Mouse (Mus musculus) heart, embryonic 12.5 days (tissue): ENCODE measurements around the gene Fth1. TPM values are rescaled to one million over a fixed set of nuclear protein-coding genes. Genes with fewer than 3 reads are reported as not detected.
"Not testable (repeated sequence)": the region's sequence is repeated elsewhere in the genome, so short reads cannot be mapped to it uniquely, and the experiment has no call there.

Experiments
- ATAC-seq: fragments of 200-750 bp; cut with Nextera tagmentation; 2 replicates; pipeline ENCODE4 v1.8.0; 2017; ENCODE audit warnings: moderate TSS enrichment, moderate library complexity; ENCODE audit not compliant: insufficient number of reproducible peaks, low FRiP score
- H3K27ac ChIP-seq: fragments of 300-500 bp; sonication (generic); 2 replicates; pipeline ENCODE4 v1.5.1; 2016; ENCODE audit warnings: mild to moderate bottlenecking, moderate library complexity; ENCODE audit not compliant: poor library complexity, severe bottlenecking
- H3K27me3 ChIP-seq: fragments of 300-500 bp; sonication (generic); replicated peaks from 2 replicates; pipeline ENCODE4 v1.6.1; 2016; ENCODE audit warnings: mild to moderate bottlenecking, moderate library complexity
- H3K36me3 ChIP-seq: fragments of 300-500 bp; sonication (generic); 2 replicates; pipeline ENCODE4 v1.6.1; 2016; ENCODE audit warnings: mild to moderate bottlenecking, moderate library complexity
- H3K4me1 ChIP-seq: fragments of 300-500 bp; sonication (generic); replicated peaks from 2 replicates; pipeline ENCODE4 v1.6.1; 2016; ENCODE audit warnings: mild to moderate bottlenecking
- H3K4me2 ChIP-seq: fragments of 300-500 bp; sonication (generic); 2 replicates; pipeline ENCODE4 v1.6.1; 2016; ENCODE audit warnings: mild to moderate bottlenecking, moderate library complexity
- H3K4me3 ChIP-seq: fragments of 300-500 bp; sonication (generic); 2 replicates; pipeline ENCODE4 v1.5.1; 2016; ENCODE audit warnings: mild to moderate bottlenecking
- H3K9ac ChIP-seq: fragments of 300-500 bp; sonication (generic); 2 replicates; pipeline ENCODE4 v1.6.1; 2016; ENCODE audit warnings: mild to moderate bottlenecking, moderate library complexity
- H3K9me3 ChIP-seq: fragments of 300-500 bp; sonication (generic); replicated peaks from 2 replicates; pipeline ENCODE4 v1.6.1; 2016; ENCODE audit warnings: mild to moderate bottlenecking, moderate library complexity
- WGBS: fragments of 180-500 bp; shearing (Covaris S2); methylation state at CpG from one replicate; pipeline ENCODE4 v1.1.7; 2016; 5-methylcytosine and 5-hydroxymethylcytosine counted together
- polyA plus RNA-seq: library from polyadenylated mRNA; unstranded; fragments of >200 nt; fragmentation: Nextera tagmentation; extraction: Ambion mirVana; gene quantifications from 2 replicates; pipeline ENCODE4 v1.2.1, GENCODE M21; 2016

The Fth1 gene
- polyA plus RNA-seq = 2,254 and 2,412 TPM in 2 replicates

DNA sequence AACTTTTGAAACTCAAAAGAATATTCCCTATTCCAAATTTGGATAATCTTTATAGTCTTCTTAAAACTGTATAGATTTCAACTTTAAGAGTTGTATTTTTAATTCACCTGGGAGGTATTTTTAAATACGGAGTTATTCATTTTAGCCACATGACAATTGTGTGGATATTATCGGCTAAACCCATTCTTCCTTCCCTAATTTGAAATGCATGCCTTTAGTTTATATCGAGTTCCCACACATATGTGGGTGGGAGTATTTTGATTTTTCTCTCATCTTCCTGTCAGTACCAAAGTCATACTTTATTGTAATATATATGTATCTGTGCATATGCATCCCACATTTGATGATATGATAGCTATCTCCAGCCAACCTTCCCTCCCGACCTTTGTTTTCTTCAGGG lies at the start of gene Fth1:
TSS of gene Fth1 (plus strand) at position 341 of the 400 bp plus-strand sequence.
- Histone ChIP-seq H3K27ac (no peak within 1 kb of the TSS; the same call in 1 of the 2 replicates), H3K9ac (no peak within 1 kb of the TSS), H3K36me3 (peaks cover 15% of the 10 kb centered on the region), H3K4me2 (peak within 1 kb of the TSS; percentile 93; the same call in 1 of the 2 replicates), H3K4me3 (no peak within 1 kb of the TSS), H3K9me3 (no peaks in the 10 kb centered on the region), H3K4me1 (peaks cover 40% of the 10 kb centered on the region), H3K27me3 (no peaks in the 10 kb centered on the region)
- WGBS = 85% methylated on average over 4 of the region's 4 CpGs
- ATAC-seq = no peak

DNA sequence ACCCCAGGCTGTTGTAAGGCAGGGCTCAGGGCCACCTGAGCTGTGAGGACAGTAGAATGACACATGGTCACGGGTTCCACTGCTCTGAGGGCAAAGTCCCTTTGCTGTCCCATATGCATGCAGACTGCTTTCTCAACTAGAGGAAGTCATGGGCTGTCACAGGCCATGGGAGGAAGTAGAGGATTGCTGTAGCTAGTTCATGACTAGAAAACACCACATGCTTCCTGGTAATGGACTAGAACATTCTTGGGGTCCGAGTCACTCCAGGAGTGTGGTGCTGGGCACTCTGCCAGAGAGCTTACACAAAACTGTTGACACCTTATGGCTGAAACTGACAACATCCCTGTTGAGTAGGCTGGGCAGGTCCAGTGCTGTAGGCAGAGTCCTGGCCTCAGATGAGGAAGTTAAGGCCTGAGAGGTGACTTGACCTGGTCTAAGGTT lies 49.2 kb upstream of the Fth1 start:
- not testable (repeated sequence) for H3K4me2 ChIP-seq, H3K9me3 ChIP-seq, H3K9ac ChIP-seq, H3K27ac ChIP-seq, H3K27me3 ChIP-seq, H3K36me3 ChIP-seq, H3K4me3 ChIP-seq
- peaks cover 10% of the 10 kb centered on the region; the same call in 1 of the 2 replicates for H3K4me1 ChIP-seq
- peak; percentile 53; the same call in 1 of the 2 replicates for ATAC-seq
- 44% methylated on average over 2 of the region's 2 CpGs for WGBS

DNA sequence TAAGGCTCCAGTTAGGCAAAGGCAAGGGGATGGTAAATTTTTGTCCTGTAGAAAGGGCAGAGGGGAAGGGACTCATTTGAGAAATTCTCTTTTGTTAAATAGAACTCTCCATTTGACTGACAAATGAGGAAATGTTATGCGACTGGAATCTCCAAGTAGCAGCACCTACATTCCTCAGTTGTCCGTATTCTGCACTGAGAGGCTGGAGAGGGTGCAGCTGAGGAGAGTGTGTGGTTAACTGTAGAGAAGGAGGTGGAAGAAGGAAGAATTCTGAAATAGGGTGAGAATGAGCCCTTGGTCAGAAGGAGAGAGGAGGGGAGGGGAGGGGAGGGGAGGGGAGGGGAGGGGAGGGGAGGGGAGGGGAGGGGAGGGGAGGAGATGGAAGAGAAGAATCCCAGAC lies 46.5 kb upstream of the Fth1 start:
- Histone ChIP-seq H3K27me3 (no peaks in the 10 kb centered on the region), H3K9me3 (no peaks in the 10 kb centered on the region), H3K9ac (no peak overlapping the region), H3K4me1 (peaks cover 25% of the 10 kb centered on the region), H3K4me3 (no peak overlapping the region), H3K36me3 (no peaks in the 10 kb centered on the region), H3K4me2 (no peak overlapping the region), H3K27ac (no peak overlapping the region)
- ATAC-seq = no peak
- WGBS = 57% methylated on average over 2 of the region's 2 CpGs

DNA sequence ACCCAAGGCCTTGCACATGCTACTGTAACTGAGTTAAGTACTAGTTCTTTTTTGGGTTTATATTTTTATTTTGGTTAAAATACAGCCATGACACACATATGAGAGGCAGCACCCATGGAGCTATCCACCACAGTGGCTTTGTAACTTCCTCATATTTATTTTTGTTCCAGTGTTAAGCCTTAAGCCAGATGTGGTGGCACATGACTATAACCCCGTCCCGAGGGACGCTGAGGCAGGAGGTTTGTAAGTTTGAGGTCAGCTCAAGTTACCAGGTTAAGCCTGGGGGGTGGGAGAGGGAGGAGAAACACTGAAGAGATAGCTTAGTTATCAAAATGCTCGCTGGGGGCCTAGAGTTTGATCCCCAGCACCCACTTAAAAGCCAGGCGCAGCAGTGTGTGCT lies 43.8 kb upstream of the Fth1 start:
- no peaks in the 10 kb centered on the region for H3K36me3 ChIP-seq
- H3K4me1 ChIP-seq = peaks cover 24% of the 10 kb centered on the region
- no peak for ATAC-seq
- H3K4me3 ChIP-seq = no peak overlapping the region
- WGBS = 67% methylated on average over 5 of the region's 5 CpGs
- H3K9me3 ChIP-seq = no peaks in the 10 kb centered on the region
- no peaks in the 10 kb centered on the region for H3K27me3 ChIP-seq
- H3K4me2 ChIP-seq = no peak overlapping the region
- no peak overlapping the region for H3K9ac ChIP-seq
- no peak overlapping the region for H3K27ac ChIP-seq

DNA sequence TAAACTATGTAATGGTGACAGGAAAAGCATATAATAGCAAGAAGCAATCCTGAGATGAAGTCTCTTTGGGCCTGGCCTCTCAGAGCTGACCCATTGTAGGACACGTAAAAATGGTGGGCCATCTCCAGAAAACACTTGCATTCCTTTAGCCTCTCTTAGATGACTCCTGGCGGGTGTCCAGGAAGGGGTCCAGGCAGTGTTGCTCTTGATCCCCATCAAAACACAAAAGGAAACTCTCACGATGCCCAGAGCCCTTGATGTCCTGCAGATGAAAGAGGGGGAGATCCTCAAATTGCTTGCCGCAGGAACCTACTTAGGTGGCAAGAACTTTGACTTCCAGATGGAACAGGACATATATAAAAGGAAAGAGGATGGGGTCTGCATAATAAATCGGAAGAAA lies 43.0 kb upstream of the Fth1 start:
- H3K27me3 ChIP-seq = no peaks in the 10 kb centered on the region
- no peak overlapping the region for H3K4me3 ChIP-seq
- peaks cover 31% of the 10 kb centered on the region for H3K4me1 ChIP-seq
- no peak overlapping the region for H3K27ac ChIP-seq
- no peaks in the 10 kb centered on the region for H3K36me3 ChIP-seq
- H3K4me2 ChIP-seq = no peak overlapping the region
- H3K9me3 ChIP-seq = no peaks in the 10 kb centered on the region
- WGBS = 61% methylated on average over 5 of the region's 5 CpGs
- ATAC-seq = no peak
- H3K9ac ChIP-seq = no peak overlapping the region

DNA sequence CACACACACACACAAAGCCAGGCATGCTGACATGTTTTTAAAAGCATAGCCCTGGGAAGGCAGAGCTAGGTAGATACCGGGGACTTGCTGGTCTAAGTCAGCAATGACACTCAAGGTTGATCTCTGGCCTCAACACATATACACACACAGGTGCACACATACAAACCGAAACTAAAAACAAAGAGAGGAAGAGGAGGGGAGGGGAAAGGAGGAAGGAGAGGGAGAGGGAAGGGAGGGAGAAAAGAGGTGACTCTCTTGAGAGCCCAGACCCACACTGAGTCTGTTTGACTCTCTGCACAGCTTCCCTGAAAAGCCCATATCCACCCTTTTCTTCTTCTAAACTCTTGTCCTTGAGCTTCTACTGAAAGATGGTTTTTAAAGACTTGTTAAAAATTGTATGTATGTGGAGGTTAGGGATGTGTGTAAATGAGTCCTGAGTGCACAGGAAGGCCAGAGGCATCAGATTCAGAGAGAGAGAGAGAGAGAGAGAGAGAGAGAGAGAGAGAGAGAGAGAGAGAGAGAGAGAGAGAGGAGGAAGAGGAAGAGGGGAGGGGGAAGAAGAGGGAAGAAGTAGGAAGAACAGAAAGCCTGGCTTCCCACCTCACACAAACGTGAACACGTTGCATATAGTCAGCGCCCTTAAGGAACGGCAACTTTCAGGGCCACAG lies 42.1 kb upstream of the Fth1 start:
- 68% methylated on average over 6 of the region's 6 CpGs for WGBS
- Histone ChIP-seq H3K36me3 (no peaks in the 10 kb centered on the region), H3K27me3 (no peaks in the 10 kb centered on the region), H3K4me1 (peaks cover 39% of the 10 kb centered on the region), H3K9ac (no peak overlapping the region), H3K9me3 (no peaks in the 10 kb centered on the region), H3K4me3 (no peak overlapping the region), H3K27ac (no peak overlapping the region; the same call in 1 of the 2 replicates), H3K4me2 (peak overlapping the region; percentile 29)
- ATAC-seq = no peak

DNA sequence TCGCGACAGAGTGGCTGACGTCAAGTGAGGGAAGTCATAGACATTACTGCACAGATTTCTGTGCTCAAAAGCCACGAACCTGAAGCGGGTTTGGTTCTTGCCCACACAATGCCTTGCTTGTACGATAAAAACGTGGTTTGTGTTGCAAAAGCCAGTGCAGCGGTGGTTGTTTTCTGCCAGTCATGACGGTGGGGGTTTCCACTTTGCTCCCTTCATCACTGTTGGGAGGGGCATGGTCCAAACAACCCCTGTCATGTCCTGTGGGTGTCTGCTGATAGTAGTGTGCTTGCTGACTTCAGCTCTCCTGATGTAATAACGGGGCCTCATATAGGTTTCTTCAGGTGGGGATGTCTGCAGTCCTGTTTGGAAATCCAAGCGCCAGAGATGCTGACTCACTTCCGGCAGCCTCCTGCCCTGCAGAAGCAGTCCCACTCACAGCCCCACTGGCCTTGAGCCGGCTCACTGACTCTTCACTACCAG lies 41.5 kb upstream of the Fth1 start:
- H3K9ac ChIP-seq = no peak overlapping the region
- ATAC-seq = peak; percentile 77
- no peak overlapping the region for H3K27ac ChIP-seq
- WGBS = 49% methylated on average over 13 of the region's 13 CpGs
- H3K9me3 ChIP-seq = no peaks in the 10 kb centered on the region
- no peaks in the 10 kb centered on the region for H3K27me3 ChIP-seq
- H3K4me3 ChIP-seq = no peak overlapping the region
- H3K4me1 ChIP-seq = peaks cover 42% of the 10 kb centered on the region
- peak overlapping the region; percentile 29 for H3K4me2 ChIP-seq
- H3K36me3 ChIP-seq = no peaks in the 10 kb centered on the region

DNA sequence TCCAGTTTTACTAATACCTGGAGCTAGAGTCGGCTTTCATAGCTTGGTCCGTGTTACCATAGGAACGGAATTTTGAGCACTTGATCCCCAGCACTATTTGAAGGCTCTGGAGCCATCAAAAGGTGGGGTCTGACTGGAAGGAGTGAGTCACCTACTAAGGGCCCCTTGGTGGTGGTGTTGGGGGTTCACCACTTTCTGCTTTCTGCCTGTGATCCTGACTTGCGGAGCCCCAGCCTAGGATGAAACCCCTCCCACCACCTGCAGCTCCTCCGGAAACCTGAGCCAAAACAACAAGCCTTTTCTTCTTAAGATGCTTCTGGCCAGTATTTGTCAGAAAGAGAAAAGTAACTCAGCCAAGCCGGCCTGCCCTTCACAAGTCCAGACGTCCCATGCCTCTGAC lies 40.6 kb upstream of the Fth1 start:
- 76% methylated on average over 7 of the region's 7 CpGs for WGBS

DNA sequence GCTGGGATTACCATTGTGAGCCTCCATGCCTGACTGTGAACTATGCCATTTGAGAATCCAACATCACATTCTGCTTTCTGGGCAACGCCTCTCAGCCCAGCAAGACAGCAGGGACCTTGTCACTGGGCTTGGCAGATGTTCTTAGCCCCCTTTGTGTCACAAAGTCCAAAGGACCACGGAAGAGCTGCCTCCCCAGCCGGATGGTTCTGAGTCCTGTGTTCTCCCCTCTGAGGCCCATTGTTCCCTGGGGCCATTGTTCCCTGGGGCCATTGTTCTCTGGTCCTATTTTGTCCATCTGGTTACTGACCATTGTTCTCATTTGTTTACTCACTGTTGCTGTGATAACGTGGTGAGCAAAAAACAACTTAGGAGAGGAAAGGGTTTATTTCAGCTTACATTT lies 39.5 kb upstream of the Fth1 start:
- Histone ChIP-seq H3K4me2 (no peak overlapping the region), H3K4me1 (peaks cover 48% of the 10 kb centered on the region), H3K27me3 (no peaks in the 10 kb centered on the region), H3K4me3 (no peak overlapping the region), H3K9ac (no peak overlapping the region), H3K36me3 (no peaks in the 10 kb centered on the region), H3K9me3 (no peaks in the 10 kb centered on the region), H3K27ac (no peak overlapping the region)
- WGBS = 45% methylated on average over 4 of the region's 4 CpGs
- no peak for ATAC-seq

More for the DNA sequence above, 40.6 kb upstream of the Fth1 start:
- H3K9me3 ChIP-seq = no peaks in the 10 kb centered on the region
- no peak overlapping the region for H3K9ac ChIP-seq
- H3K27me3 ChIP-seq = no peaks in the 10 kb centered on the region
- H3K27ac ChIP-seq = no peak overlapping the region
- peaks cover 42% of the 10 kb centered on the region for H3K4me1 ChIP-seq
- no peaks in the 10 kb centered on the region for H3K36me3 ChIP-seq
- H3K4me3 ChIP-seq = no peak overlapping the region
- no peak for ATAC-seq
- H3K4me2 ChIP-seq = no peak overlapping the region

DNA sequence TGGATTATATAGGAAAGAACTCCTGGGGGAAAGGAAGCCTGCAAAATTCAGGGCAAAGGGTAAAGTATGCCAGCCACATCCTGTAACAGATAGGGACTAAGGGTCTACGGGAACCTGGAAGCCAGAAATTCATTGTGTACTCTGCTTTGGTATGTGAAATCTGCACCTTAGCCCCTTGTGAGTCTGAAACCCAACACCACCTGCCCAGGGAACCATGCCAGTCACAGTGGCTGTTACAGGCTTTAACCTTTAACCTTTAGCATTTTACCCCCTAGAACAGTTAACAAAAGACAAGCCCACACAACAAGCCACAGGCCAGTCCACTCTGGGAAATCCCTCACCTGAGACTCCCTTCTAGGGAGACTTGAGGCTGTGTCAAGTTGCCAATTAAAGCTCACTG lies 38.6 kb upstream of the Fth1 start:
- no peak for ATAC-seq
- H3K27me3 ChIP-seq = no peaks in the 10 kb centered on the region
- H3K9me3 ChIP-seq = no peaks in the 10 kb centered on the region
- peaks cover 53% of the 10 kb centered on the region for H3K4me1 ChIP-seq
- WGBS = 50% methylated on average over 1 of the region's 1 CpGs
- no peak overlapping the region for H3K4me2 ChIP-seq
- H3K9ac ChIP-seq = no peak overlapping the region
- H3K36me3 ChIP-seq = no peaks in the 10 kb centered on the region
- no peak overlapping the region for H3K4me3 ChIP-seq
- no peak overlapping the region for H3K27ac ChIP-seq

DNA sequence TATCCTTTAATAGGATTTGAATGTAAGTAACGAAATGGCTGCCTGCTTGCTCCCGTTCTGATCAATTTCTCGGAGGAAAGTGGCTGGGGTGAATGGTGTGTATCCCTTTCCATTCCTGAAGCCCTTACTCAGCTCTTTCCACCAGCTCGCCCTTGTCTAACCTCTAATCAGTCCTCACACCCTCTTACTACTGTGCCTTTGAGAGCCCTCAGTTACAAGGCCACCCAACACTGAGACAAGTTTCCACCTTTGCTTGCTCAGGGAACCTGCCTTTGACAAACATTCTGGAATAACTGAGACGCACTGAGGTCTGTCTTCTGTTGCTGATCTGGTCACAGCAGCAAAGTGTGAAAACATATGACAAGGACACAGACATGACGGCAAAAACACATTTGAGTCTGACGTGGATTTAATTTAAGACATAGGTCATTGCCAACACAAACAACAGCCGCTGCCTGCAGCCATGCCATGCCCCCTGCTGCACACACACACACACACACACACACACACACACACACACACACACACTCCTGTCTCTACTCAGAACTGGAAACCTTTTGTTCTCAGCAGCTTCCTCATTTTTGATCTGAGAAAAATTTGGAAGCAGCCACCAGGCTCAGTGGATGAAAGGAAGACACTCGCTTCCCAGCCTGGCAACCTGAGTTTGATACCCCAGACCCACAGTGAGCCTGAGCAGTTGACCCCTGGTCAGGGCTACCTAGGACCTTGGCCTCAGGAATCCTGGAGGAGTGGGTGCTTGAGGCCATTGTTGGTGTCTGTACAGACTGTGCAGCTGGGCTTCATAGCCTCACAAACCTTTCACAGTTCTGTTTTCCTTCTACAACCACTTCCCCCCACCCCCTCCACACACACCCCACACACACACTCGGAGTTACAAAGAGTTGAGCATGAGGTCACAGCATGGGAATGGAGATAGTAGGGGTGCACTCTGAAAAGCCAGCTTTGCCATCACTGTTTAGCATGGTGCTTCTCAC lies 37.6 kb upstream of the Fth1 start:
- ATAC-seq = 0 out of 2 replicates have a peak, but pooled peaks have one; percentile 30
- 39% methylated on average over 10 of the region's 10 CpGs for WGBS

More for the DNA sequence above, 37.6 kb upstream of the Fth1 start:
- no peaks in the 10 kb centered on the region for H3K36me3 ChIP-seq
- no peak overlapping the region for H3K4me3 ChIP-seq
- no peaks in the 10 kb centered on the region for H3K27me3 ChIP-seq
- H3K9me3 ChIP-seq = no peaks in the 10 kb centered on the region
- H3K4me2 ChIP-seq = no peak overlapping the region
- peaks cover 52% of the 10 kb centered on the region for H3K4me1 ChIP-seq
- peak overlapping the region; percentile 78 for H3K27ac ChIP-seq
- H3K9ac ChIP-seq = no peak overlapping the region
